Mouse (Mus musculus): ENCODE results near the gene Gpr107.

The Gpr107 gene

DNA sequence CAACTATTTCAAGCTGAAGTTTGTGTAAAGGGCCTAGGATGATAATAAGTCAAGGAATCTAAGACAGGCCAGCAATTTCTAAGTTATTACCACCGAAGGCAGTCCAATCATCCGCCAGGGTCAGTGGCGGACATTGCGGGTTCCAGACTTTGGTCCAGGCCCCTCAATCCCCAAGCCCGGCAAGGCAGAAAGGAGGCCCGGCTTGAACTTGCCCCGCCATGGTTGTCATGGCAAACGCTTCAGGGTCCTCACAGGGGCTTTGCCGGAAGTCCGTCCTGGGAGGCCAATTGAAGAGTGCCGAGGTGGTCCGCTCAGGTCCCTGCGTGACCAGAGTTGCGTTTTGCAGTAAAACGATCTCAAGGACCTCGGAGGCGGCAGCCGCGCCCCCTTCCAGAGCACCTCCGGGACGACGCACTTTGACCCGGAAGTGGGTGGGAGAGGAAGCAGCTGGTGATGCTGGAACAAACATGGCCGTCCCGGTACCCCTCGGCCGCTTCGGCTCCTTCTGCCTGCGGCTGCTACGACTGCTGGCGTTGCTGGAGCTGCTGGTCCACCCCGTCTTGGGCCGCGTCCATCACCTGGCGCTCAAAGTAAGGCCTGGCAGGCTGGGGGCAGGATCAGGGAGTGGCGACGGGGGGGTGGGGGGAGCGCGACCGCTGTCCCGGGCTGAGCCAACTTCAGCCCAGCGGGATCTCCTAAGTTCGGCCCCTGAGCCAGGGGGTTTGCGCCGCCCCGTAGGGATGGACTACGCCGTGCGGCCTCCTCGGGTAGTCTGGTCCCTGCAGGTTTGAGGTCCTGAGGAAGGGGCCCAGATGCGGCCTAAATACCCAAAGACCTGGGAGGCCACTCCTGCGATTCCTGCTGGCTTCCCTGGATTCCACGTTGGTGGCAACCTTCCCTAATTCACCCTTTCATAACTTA lies at the start of gene Gpr107:
Gene Gpr107, plus strand, starts transcription at position 425 of the 921 bp plus-strand sequence.
- ChIA-PET CTCF (interaction anchor here in 3 of 4 experiments (0.6 to 2.5 kb wide), 27 partner anchors 9 to 805 kb away, joined by 3 to 14 read pairs (median 4); partner anchors contain the start of genes BC005624 (in 1 of the 3), Fnbp1 (in 1 of the 3), Tor1b (in 1 of the 3) and Usp20 (in 1 of the 3)), POLR2A (interaction anchor here (0.5 to 15.9 kb wide), 44 partner anchors 10 to 350 kb away, joined by 3 to 238 read pairs (median 4); partner anchors contain the start of genes Fnbp1 (in 4 of the 4), Ntmt1 (in 2 of the 4) and Ptges (in 1 of the 4))

GRCm38 (mm10) chr2:31103321-31103720 lies 48.8 kb upstream of the Gpr107 start:
- CTCF ChIA-PET = no interaction called here
- POLR2A ChIA-PET = interaction anchor here in 2 of 4 experiments (0.6 to 1.9 kb wide), 4 partner anchors 12 to 632 kb away, joined by 3 to 7 read pairs (median 6); no protein-coding TSS in a partner anchor

GRCm38 (mm10) chr2:31105279-31105678 lies 46.8 kb upstream of the Gpr107 start:
- ChIA-PET CTCF (no interaction called here), POLR2A (interaction anchor here in 2 of 4 experiments (0.7 to 3.4 kb wide), 11 partner anchors 8 to 86 kb away, joined by 3 to 16 read pairs (median 4); no protein-coding TSS in a partner anchor)

DNA sequence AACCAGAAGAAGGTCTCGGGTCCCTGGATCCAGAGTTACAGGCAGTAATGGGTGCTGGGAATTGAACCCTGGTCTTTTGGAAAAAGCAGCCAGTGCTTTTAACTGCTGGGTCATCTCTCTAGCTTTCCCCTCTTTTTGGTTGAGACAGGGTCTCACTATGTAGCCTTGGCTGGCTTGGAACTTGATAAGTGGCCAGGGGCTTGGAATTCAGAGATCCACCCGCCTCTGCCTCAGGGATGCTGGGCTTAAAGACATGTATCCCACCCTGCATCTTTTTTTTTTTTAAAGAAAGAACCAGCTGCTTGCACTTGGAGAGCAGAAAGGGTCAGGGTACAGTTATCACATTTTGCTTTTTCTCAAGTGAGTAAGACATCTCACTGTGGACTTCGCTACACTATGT lies 46.1 kb upstream of the Gpr107 start:
- ChIA-PET CTCF (interaction anchor here in 1 of 4 experiments (1.2 kb wide), 1 partner anchor 176 kb away, joined by 3 read pairs; the partner anchor contains the start of gene Ptges), POLR2A (interaction anchor here in 2 of 4 experiments (0.6 to 5.6 kb wide), 13 partner anchors 11 to 56 kb away, joined by 3 to 43 read pairs (median 4); no protein-coding TSS in a partner anchor)

- POLR2A ChIA-PET = interaction anchor here in 3 of 4 experiments (0.6 to 5.6 kb wide), 29 partner anchors 8 to 154 kb away, joined by 3 to 43 read pairs (median 6); partner anchors contain the start of genes Fnbp1 (in 2 of the 3) and Tor1b (in 1 of the 3)
- CTCF ChIA-PET = interaction anchor here in 3 of 4 experiments (0.6 to 2.0 kb wide), 5 partner anchors 9 to 177 kb away, joined by 3 to 4 read pairs (median 3); partner anchors contain the start of genes Gpr107 (in 1 of the 3) and Ptges (in 1 of the 3)
Measured at GRCm38 (mm10) chr2:31106621-31107320, 45.3 kb upstream of the Gpr107 start.

DNA sequence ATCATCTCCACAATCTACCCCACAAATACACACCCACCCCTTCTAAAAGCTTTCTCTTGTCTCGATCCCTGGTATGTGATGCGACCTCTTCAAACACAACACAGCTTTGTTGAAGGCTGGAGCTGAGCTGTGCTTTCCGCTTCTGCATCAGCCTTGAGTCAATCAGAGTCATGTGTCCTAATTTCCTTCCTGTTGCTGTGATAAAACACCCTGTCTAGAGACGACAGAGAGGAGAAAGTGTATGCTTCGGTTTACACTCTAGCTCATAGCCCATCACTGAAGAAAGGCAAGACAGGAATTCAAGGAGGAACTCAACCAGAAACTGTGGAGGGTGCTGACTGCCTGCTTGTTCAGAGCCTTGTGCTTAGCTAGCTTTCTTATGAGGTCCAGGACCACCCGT lies 43.9 kb upstream of the Gpr107 start:
- ChIA-PET POLR2A (interaction anchor here in 3 of 4 experiments (0.8 to 5.6 kb wide), 33 partner anchors 9 to 155 kb away, joined by 3 to 43 read pairs (median 4); partner anchors contain the start of genes Fnbp1 (in 2 of the 3) and Tor1b (in 2 of the 3)), CTCF (interaction anchor here (0.5 to 2.0 kb wide), 6 partner anchors 24 to 557 kb away, joined by 3 to 7 read pairs (median 4); partner anchors contain the start of gene Gpr107 (in 1 of the 4))

- CTCF ChIA-PET = interaction anchor here in 3 of 4 experiments (0.7 to 1.8 kb wide), 4 partner anchors 12 to 22 kb away, joined by 3 to 6 read pairs (median 3); no protein-coding TSS in a partner anchor
- POLR2A ChIA-PET = interaction anchor here (0.7 to 5.6 kb wide), 17 partner anchors 10 to 67 kb away, joined by 3 to 43 read pairs (median 3); partner anchors contain the start of gene Fnbp1 (in 1 of the 4)
Measured at GRCm38 (mm10) chr2:31109960-31110548, 42.1 kb upstream of the Gpr107 start.

GRCm38 (mm10) chr2:31111685-31112084 lies 40.4 kb upstream of the Gpr107 start:
- ChIA-PET POLR2A (interaction anchor here in 1 of 4 experiments (1.3 to 5.6 kb wide), 4 partner anchors 10 to 30 kb away, joined by 3 to 43 read pairs (median 8); partner anchors contain the start of gene Fnbp1), CTCF (interaction anchor here in 1 of 4 experiments (0.5 kb wide), 1 partner anchor 67 kb away, joined by 4 read pairs; no protein-coding TSS in a partner anchor)

GRCm38 (mm10) chr2:31114205-31114604 lies 37.9 kb upstream of the Gpr107 start:
- ChIA-PET CTCF (interaction anchor here in 1 of 4 experiments (1.2 kb wide), 1 partner anchor 13 kb away, joined by 3 read pairs; no protein-coding TSS in a partner anchor), POLR2A (interaction anchor here in 3 of 4 experiments (1.0 to 2.0 kb wide), 7 partner anchors 9 to 45 kb away, joined by 3 to 7 read pairs (median 3); no protein-coding TSS in a partner anchor)

DNA sequence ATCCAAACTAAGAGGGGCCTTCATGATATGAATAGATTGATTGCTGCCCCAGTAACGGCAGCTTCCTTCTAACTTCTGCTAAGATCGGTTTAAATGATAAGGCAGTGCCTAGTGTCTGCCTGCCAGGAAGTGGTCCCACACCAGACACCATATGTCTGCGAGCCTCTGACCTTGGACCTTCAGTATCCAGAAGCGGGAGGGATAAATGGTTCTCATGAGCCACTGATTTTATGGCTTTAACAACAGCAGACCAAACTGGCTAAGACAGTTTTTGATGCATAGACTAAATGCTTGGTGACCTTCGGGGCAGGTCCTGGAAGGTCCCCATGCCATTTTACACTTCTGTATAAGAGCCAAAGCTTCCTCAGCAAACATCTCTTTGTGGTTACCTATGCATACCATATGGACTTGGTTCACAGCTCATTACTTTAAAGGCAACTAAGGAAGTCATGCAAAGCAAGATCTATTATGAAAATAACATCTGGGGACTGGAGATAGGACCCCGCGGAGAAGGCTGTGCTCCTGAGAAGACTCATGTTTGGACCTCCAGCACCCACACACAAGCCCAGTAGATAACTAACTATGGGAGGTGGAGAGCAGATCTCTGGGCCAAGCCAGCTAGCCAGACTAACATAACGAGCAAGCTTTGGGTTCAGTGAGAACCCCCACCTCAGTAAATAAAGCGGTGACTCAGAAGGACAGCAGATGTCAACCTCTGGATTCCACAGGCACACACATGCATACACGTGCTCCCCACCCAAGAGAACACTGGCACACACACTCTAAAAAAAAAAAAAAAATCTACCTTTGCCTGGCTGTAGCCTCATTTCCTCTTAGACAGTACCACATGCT lies 36.8 kb upstream of the Gpr107 start:
- POLR2A ChIA-PET = interaction anchor here (0.7 to 1.5 kb wide), 10 partner anchors 8 to 1156 kb away, joined by 3 to 7 read pairs (median 3); partner anchors contain the start of gene Fnbp1 (in 1 of the 4)
- CTCF ChIA-PET = interaction anchor here in 1 of 4 experiments (1.2 kb wide), 1 partner anchor 12 kb away, joined by 3 read pairs; no protein-coding TSS in a partner anchor

GRCm38 (mm10) chr2:31115943-31116731 lies 36.0 kb upstream of the Gpr107 start:
- ChIA-PET CTCF (interaction anchor here in 1 of 4 experiments (0.6 kb wide), 2 partner anchors 173 to 547 kb away, joined by 4 read pairs; no protein-coding TSS in a partner anchor), POLR2A (interaction anchor here in 3 of 4 experiments (0.5 to 2.1 kb wide), 17 partner anchors 9 to 31 kb away, joined by 3 to 9 read pairs (median 3); partner anchors contain the start of gene Fnbp1 (in 2 of the 3))

GRCm38 (mm10) chr2:31118211-31118610 lies 33.9 kb upstream of the Gpr107 start:
- CTCF ChIA-PET = interaction anchor here in 1 of 4 experiments (0.5 to 1.5 kb wide), 2 partner anchors 18 to 27 kb away, joined by 4 read pairs; no protein-coding TSS in a partner anchor
- POLR2A ChIA-PET = interaction anchor here in 2 of 4 experiments (0.8 to 1.3 kb wide), 3 partner anchors 11 to 34 kb away, joined by 3 to 6 read pairs (median 3); partner anchors contain the start of gene Gpr107 (in 1 of the 2)

- ChIA-PET CTCF (interaction anchor here in 1 of 4 experiments (1.5 kb wide), 1 partner anchor 27 kb away, joined by 4 read pairs; no protein-coding TSS in a partner anchor), POLR2A (interaction anchor here in 3 of 4 experiments (0.8 to 1.5 kb wide), 13 partner anchors 9 to 45 kb away, joined by 3 to 8 read pairs (median 4); partner anchors contain the start of genes Fnbp1 (in 1 of the 3) and Gpr107 (in 1 of the 3))
Measured at GRCm38 (mm10) chr2:31118639-31119380, 33.3 kb upstream of the Gpr107 start.

DNA sequence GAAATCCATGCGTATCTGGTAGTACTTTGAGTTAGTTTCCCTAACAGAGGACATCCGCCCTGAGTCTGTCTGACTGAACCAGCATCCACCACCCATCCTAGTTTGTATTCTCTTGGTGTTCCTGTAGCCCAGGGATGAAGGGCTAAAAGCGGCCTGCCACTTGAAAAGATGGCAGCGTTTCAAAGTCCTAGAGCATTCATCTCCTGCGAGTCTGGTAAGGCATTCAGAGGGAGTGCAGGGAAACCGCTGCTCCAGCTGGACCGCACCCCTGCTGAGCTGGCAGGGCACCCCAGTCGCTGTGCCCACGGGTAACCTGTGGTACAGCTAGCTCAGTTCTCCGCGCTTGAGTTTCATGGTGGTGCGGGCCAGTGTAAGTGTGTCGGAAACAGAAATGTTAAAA lies 32.3 kb upstream of the Gpr107 start:
- POLR2A ChIA-PET = interaction anchor here in 3 of 4 experiments (0.6 to 2.4 kb wide), 19 partner anchors 8 to 95 kb away, joined by 3 to 15 read pairs (median 4); partner anchors contain the start of gene Fnbp1 (in 2 of the 3)
- CTCF ChIA-PET = no interaction called here
